23 mouse cellular contexts compared by ENCODE assay signal in the genomic region with DNA sequence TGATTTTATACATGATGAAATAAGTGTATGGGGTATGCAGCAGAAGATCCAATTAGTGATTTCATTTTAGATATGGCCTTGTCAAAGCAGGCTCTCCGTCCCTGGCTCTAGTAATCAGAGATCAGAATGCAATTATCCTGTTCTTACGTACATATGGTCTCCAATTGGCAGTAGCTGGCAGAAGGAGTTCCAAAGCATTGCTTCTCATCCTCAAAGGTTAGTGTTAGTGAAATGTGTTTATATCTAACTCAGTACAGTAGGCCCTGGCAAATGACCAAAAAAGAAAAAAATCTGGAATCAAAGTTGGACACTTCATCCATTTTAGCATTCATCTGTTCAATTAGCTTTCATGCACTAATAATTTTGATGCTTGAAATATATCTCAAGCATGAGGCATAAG.
A peak's percentile ranks its signal among the peaks of the same experiment; 100 is the strongest.
DNase-seq lines count a peak whose midpoint lies in the region; ATAC-seq and TF ChIP-seq lines count a peak whose summit lies in the region.
"Had no signal": no experiment of that assay in that cellular context is flagged by ENCODE, and none has a peak within 500 bp of the region (broad histone marks: within the 10 kb centered on the region; RNA-seq: fewer than 3 reads in every experiment).

No protein-coding gene starts in this region.

- no peaks in the 10 kb centered on the region for H3K4me1 ChIP-seq in forebrain, embryonic 13.5 days
- H3K4me1 ChIP-seq in forebrain, embryonic 11.5 days (replicated peaks; ENCODE audit: control insufficient read depth, insufficient read depth, low read length): no peaks in the 10 kb centered on the region
- H3K4me1 ChIP-seq: embryonic facial prominence, embryonic 15.5 days; heart, embryonic 10.5 days; hindbrain, embryonic 13.5 days; intestine, embryonic 15.5 days had no signal

- no peak for TF ChIP-seq POLR2A in brain, embryonic 14.5 days (IDR thresholded peaks at IDR 0.05; ENCODE audit: borderline replicate concordance, extremely low read depth, insufficient read depth, insufficient read length, poor library complexity, severe bottlenecking)

- DNase-seq in forebrain, embryonic 11.5 days (ENCODE audit: low spot score): no peak
- DNase-seq in layer of hippocampus, adult 9-10 months (ENCODE audit: low spot score): peak; percentile 0
- DNase-seq in layer of hippocampus, adult 18-20 months (ENCODE audit: low spot score in 2 of 2): no peak
- peak; percentile 29 for DNase-seq in MN1 (ENCODE audit: low spot score)
- DNase-seq in brain, embryonic 14.5 days (ENCODE audit: low read depth): peak; percentile 82
- DNase-seq in thymus, postnatal 25 days: no peak
- DNase-seq: adrenal gland, adult 2 months; adrenal gland, postnatal 25 days; cerebellum, adult 11 months; cerebellum, adult 8-10 months; cerebellum, postnatal 36 days; gastrocnemius, postnatal 10 days; heart, adult 18-20 months; heart, postnatal 10 days; heart, postnatal 4 days; kidney, adult 18-20 months had no signal

- H3K27ac ChIP-seq in forebrain, embryonic 13.5 days: no peak overlapping the region
- H3K27ac ChIP-seq in forebrain, embryonic 11.5 days (ENCODE audit: low read depth, low read length): no peak overlapping the region
- H3K27ac ChIP-seq: embryonic facial prominence, embryonic 15.5 days; heart, embryonic 10.5 days; hindbrain, embryonic 13.5 days; intestine, embryonic 15.5 days had no signal

- no peaks in the 10 kb centered on the region for H3K9me3 ChIP-seq in forebrain, embryonic 13.5 days (replicated peaks)
- no peaks in the 10 kb centered on the region for H3K9me3 ChIP-seq in forebrain, embryonic 11.5 days (ENCODE audit: control insufficient read depth, low read length)
- H3K9me3 ChIP-seq: embryonic facial prominence, embryonic 15.5 days; heart, embryonic 10.5 days; hindbrain, embryonic 13.5 days; intestine, embryonic 15.5 days had no signal

- H3K9ac ChIP-seq in forebrain, embryonic 13.5 days: no peak overlapping the region
- no peak overlapping the region for H3K9ac ChIP-seq in forebrain, embryonic 11.5 days (ENCODE audit: low read length)
- H3K9ac ChIP-seq: embryonic facial prominence, embryonic 15.5 days; hindbrain, embryonic 13.5 days; intestine, embryonic 15.5 days had no signal

- H3K4me3 ChIP-seq in forebrain, embryonic 13.5 days: no peak overlapping the region
- H3K4me3 ChIP-seq in forebrain, embryonic 11.5 days (ENCODE audit: low read depth, low read length): no peak overlapping the region
- H3K4me3 ChIP-seq: embryonic facial prominence, embryonic 15.5 days; erythroblast, embryonic 14.5 days; heart, embryonic 10.5 days; hindbrain, embryonic 13.5 days; intestine, embryonic 15.5 days had no signal

- no peaks in the 10 kb centered on the region for H3K27me3 ChIP-seq in forebrain, embryonic 13.5 days
- no peaks in the 10 kb centered on the region for H3K27me3 ChIP-seq in forebrain, embryonic 11.5 days (ENCODE audit: control insufficient read depth, insufficient read depth, low read length)
- H3K27me3 ChIP-seq: CH12.LX; embryonic facial prominence, embryonic 15.5 days; hindbrain, embryonic 13.5 days; intestine, embryonic 15.5 days had no signal

- peak; percentile 53; the same call in 1 of the 2 replicates for ATAC-seq in forebrain, embryonic 13.5 days
- no peak for ATAC-seq in forebrain, embryonic 11.5 days (replicated peaks; ENCODE audit: low FRiP score)
- ATAC-seq: intestine, embryonic 15.5 days had no signal

- 63% methylated on average over 2 of the region's 2 CpGs for WGBS in forebrain, embryonic 13.5 days
- WGBS in forebrain, embryonic 11.5 days: 86% methylated on average over 2 of the region's 2 CpGs

- no peak for TF ChIP-seq CTCF in brain, embryonic 14.5 days (IDR thresholded peaks at IDR 0.05; ENCODE audit: borderline replicate concordance, extremely low read depth, insufficient read depth, insufficient read length)

- H3K36me3 ChIP-seq in forebrain, embryonic 13.5 days (ENCODE audit: poor library complexity, severe bottlenecking): no peaks in the 10 kb centered on the region
- H3K36me3 ChIP-seq in forebrain, embryonic 11.5 days (ENCODE audit: control insufficient read depth, insufficient read depth, low read length): no peaks in the 10 kb centered on the region
- H3K36me3 ChIP-seq: embryonic facial prominence, embryonic 15.5 days; heart, embryonic 10.5 days; hindbrain, embryonic 13.5 days; intestine, embryonic 15.5 days had no signal

- H3K4me2 ChIP-seq in forebrain, embryonic 13.5 days: no peak overlapping the region
- no peak overlapping the region for H3K4me2 ChIP-seq in forebrain, embryonic 11.5 days (ENCODE audit: low read depth, low read length, severe bottlenecking)
- H3K4me2 ChIP-seq: embryonic facial prominence, embryonic 15.5 days; hindbrain, embryonic 13.5 days; intestine, embryonic 15.5 days had no signal

Comparison
In these comparisons a context has a peak if more than half of its experiments do, and no peak if none do; other contexts are left out.
1. DNase-seq: peak in layer of hippocampus, adult 9-10 months (single experiment), MN1 (single experiment) and brain, embryonic 14.5 days (single experiment); none in forebrain, embryonic 11.5 days (single experiment), layer of hippocampus, adult 18-20 months (0 of 2) and thymus, postnatal 25 days (single experiment).